In genomic region chr6:97392912-97393311, GRCm38 (mm10) we compare ENCODE assay signal across 19 mouse cellular contexts.
"Had no signal": no experiment of that assay in that cellular context is flagged by ENCODE, and none has a peak within 500 bp of the region (broad histone marks: within the 10 kb centered on the region; RNA-seq: fewer than 3 reads in every experiment).

No protein-coding gene starts in this region.

- H3K27ac ChIP-seq: midbrain, embryonic 10.5 days; midbrain, embryonic 12.5 days; neural tube, embryonic 12.5 days; neural tube, embryonic 15.5 days had no signal

- H3K36me3 ChIP-seq: midbrain, embryonic 10.5 days; midbrain, embryonic 12.5 days; neural tube, embryonic 12.5 days; neural tube, embryonic 15.5 days had no signal

- DNase-seq: lung, adult 18-20 months; lung, embryonic 14.5 days; lung, postnatal 10 days; lung, postnatal 4 days; midbrain, embryonic 14.5 days; retina, postnatal 1 day; right cerebral cortex, adult 18-20 months; right cerebral cortex, postnatal 25 days; right cerebral cortex, postnatal 4 days; spleen, adult 18-20 months; thymus, adult 18-20 months; thymus, postnatal 14 days; thymus, postnatal 36 days had no signal

- H3K27me3 ChIP-seq: midbrain, embryonic 12.5 days; neural tube, embryonic 12.5 days; neural tube, embryonic 15.5 days had no signal

- ATAC-seq: midbrain, embryonic 16.5 days had no signal

- H3K9me3 ChIP-seq: midbrain, embryonic 10.5 days; midbrain, embryonic 12.5 days; neural tube, embryonic 12.5 days; neural tube, embryonic 15.5 days had no signal

- H3K4me3 ChIP-seq: midbrain, embryonic 10.5 days; midbrain, embryonic 12.5 days; myocyte; neural tube, embryonic 12.5 days; neural tube, embryonic 15.5 days had no signal
